Mouse (Mus musculus) retina, postnatal 7 days (tissue): ENCODE data around the gene Irf2bp2.
"Not testable (repeated sequence)": the region's sequence is repeated elsewhere in the genome, so short reads cannot be mapped to it uniquely, and the experiment has no call there.

Experiments
- DNase-seq: peaks from one replicate; pipeline ENCODE4 v3.0.0-alpha.2; 2012; ENCODE audit warnings: low read depth, low spot score

Gene Irf2bp2

GRCm38 (mm10) chr8:126602641-126603040 is 8.9 kb upstream of the Irf2bp2 start:
- no peak for DNase-seq

- no peak for DNase-seq
Measured at GRCm38 (mm10) chr8:126601325-126601724, 7.5 kb upstream of the Irf2bp2 start.

- DNase-seq = no peak
Measured at GRCm38 (mm10) chr8:126600816-126601243, 7.0 kb upstream of the Irf2bp2 start.

DNA sequence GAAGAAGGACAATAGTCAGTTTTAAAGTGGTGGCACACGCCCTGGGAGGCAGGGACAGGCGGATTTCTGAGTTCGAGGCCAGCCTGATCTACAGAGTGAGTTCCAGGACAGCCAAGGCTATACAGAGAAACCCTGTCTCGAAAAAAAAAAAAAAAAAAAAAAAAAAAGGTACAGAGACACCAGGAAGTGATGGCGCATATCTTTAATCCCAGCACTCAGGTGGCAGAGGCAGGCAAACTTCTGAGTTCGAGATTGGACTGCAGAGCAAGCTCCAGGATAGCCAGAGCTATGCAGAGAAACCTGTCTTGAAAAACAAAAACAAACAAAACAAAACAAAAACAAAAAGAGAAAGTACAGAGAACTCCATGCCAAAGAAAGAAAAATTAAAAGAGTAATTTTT is 6.6 kb upstream of the Irf2bp2 start:
- DNase-seq = not testable (repeated sequence)

DNA sequence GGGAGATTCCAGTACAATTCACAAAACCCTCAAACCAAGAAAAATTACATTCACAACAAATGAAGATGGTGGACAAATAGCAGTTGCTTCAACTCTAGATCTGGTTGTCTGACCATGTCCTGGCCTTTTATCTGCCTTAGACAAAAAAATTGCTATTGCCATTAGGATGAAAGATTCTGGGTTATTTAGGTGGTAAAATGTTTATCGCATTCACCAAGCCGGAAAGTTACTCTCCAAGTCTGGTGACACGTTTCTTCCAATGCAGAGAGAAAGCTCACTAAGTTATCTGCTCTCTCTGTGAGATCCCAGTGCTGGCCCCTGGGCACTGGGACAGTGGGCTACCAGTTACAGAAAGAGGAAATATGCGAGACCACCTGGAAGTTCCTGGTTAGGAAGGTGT is 5.5 kb upstream of the Irf2bp2 start:
- no peak for DNase-seq

GRCm38 (mm10) chr8:126598218-126598617 is 4.4 kb upstream of the Irf2bp2 start:
- no peak for DNase-seq

DNA sequence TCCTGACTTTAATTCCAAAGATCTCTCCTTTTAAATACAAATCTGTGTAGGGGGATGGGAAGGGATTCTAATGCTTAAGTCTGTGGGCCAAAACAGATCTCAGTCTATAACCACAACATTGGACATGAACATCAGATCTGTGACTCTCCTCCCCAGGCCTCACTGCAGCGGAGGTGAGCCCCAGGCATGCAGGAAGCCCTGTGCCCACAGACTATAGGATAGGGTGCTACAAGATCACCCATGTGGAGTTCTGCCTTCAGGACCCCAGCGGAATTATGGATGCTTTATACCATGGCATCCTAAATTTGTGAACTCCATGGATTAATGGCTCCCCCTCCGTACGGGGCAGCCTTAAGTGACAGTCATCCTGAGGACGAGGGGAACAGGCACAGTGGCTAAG is 2.9 kb upstream of the Irf2bp2 start:
- DNase-seq = no peak

- no peak for DNase-seq
Measured at GRCm38 (mm10) chr8:126596097-126596634, 2.4 kb upstream of the Irf2bp2 start.

- DNase-seq = no peak
Measured at GRCm38 (mm10) chr8:126595204-126596061, 1.6 kb upstream of the Irf2bp2 start.

DNA sequence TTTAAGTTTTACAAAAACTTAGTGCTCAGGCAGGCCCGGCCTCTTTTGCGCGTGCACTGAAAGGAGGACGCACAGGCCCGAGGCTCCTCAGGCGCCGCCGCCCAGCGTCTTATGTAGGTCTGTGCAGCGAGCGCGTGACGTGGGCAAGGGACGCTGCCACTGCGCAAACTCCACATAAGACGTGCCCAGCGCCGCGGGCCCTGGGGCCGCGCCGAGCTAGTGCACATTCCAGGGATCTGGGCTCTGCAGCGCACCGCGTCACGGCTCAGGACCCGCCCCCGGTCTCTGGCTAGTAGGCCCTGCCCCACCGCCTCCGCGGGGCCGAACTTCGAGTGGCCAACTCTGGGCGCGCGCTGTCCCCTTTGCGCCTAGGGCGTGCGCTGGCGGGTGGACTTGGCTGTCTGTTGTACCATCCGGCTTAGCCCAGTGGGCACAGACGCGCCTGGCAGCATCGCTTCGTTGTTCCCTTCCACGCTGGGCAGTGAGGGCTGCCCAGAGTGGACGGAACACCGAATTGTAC is 755 bp upstream of the Irf2bp2 start:
- DNase-seq = peak; percentile 94

DNA sequence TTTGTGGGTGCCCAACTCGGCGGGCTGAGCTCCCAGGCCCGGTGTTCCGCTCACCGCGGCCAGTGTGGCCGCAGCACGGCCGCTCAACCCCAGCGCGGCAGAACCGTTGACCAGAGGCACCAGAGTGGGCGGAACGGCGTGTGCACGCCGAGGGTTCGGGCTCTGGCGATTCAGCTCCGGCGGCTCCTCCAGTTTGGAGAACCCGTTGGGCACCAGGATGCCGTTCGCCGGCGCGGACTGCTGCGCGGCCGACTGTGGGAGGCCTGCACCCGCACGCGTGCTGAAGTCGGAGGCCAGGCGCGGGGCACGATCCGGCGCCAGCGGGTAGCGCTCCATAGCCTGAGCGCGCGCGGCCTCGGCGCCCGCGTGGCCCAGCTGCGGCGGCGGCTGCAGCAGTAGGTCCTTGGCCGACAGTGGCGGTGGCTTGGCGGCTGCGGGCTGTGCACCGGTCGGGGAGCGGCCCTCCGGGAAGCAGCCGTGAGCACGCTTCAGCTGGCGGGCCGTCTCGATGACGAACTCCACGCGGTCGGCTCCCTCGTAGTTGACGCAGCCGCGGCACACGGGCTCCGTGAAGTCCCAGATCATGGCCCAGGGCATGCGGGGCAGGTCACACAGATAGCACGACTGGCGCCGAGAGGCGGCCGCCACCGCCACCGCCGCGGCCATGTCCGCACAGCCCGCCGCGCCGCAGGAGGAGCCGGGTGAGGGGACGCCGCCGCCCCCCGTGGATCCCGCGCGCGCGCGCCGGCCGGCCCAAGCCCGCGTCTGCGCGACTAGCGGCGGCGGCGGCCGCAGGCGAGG is 815 bp downstream of the Irf2bp2 start:
- DNase-seq = no peak

DNA sequence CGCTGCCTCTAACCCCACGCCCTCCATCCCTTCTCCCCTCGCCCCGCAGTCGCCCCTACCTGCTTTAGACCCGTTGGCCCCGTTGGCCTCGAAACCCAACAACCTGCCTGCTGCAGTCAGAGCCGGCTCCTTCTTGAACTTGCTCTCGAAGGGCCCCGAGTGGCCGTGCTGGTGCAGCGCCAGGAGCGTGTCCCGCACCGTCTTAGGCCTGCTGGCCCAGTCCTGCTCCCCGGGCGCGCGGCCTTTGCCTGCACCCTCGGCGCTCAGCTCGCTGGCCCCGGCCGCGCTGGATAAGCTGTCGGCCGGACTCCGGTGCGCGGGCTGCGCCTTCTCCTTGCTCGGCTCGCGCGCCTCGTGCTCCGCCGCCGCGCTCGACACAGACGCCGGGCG is 1.4 kb downstream of the Irf2bp2 start:
- DNase-seq = no peak

- no peak for DNase-seq
Measured at GRCm38 (mm10) chr8:126591821-126592268, 1.9 kb downstream of the Irf2bp2 start.

DNA sequence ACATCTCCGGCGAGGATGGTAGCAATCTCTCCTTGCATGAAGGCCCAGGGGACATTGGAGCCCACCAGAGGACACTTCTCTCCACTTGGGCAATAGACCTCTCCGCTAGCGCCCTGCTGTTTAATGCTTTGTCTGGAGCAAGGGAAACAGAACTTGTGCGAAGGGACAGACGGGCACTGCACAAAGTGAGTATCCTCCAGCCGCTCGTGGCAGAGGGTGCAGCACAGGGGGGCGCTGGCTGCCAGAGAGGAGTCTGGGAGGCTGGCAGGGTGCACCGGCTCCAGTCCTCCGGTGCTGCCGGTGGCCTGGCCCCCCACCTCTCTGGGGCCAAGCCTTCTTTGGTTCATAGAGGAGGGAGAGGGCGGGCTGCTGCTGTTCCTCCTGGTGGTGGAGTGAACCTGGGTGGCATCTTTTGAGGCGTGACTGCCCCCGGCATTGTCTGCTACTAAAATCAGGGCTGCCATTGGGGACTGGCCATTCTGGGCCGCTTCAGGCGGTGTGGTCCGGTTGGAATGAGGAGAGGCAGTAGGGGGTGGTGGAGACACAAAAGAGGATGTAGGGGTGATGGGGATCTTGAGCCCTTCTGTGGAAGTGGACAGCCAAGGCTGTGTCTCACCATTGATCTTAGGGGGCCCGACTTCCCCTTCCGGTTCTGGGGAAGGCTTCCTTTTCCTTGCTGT is 2.5 kb downstream of the Irf2bp2 start:
- DNase-seq = no peak

GRCm38 (mm10) chr8:126590599-126590998 is 3.2 kb downstream of the Irf2bp2 start:
- DNase-seq = no peak

- no peak for DNase-seq
Measured at GRCm38 (mm10) chr8:126590024-126590529, 3.7 kb downstream of the Irf2bp2 start.

- no peak for DNase-seq
Measured at GRCm38 (mm10) chr8:126589507-126590023, 4.2 kb downstream of the Irf2bp2 start.

GRCm38 (mm10) chr8:126588636-126589506 is 4.9 kb downstream of the Irf2bp2 start:
- DNase-seq = no peak

DNA sequence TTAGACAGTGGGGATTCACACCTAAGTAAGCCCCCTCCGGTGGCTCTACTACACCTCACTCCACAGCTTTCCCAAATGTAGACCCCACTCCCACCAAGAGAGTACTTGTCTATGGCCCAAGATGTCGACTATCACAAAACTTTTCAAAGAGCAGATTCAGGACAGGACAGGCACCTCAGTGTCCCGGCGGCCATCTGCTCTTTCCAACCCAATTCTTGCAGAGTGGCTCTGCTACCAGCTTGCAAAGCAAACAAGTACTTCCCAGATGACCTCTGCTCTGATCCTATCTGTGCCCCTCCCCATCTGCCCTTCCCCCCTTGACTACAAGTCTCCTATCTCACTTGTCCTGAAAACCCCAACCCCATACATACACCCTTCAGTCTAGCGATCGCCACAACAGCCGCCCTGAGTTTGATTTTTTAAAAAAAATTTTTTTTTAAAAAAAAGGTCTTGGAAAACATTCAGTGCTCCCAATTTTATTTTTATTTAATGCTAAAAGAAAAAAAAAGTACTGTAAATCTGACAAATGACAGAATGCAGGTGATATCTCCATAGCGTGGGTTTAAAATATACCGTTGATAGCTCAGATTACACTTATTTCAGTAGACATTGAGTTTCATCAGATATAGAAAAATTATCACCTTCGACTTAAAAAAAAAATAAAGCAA is 5.8 kb downstream of the Irf2bp2 start:
- DNase-seq = no peak
